Mouse (Mus musculus): ENCODE results near the gene Tspan11. TPM values are rescaled to one million over a fixed set of nuclear protein-coding genes. Genes with fewer than 3 reads are reported as not detected.
A peak's percentile ranks its signal among the peaks of the same experiment; 100 is the strongest.

Gene Tspan11
- polyA plus RNA-seq, 1 experiment: not detected

GRCm38 (mm10) chr6:127870345-127871324, 16.8 kb upstream of the Tspan11 start:
- WGBS: 71% methylated on average over 12 of the region's 12 CpGs
- no peak overlapping the region for H3K27ac ChIP-seq (ENCODE audit: control insufficient read depth, insufficient read depth, low read depth, low read length, poor library complexity)
- no peak overlapping the region for H3K4me3 ChIP-seq (replicated peaks; ENCODE audit: control insufficient read depth, low read depth, low read length)
- TF ChIP-seq POLR2A (IDR thresholded peaks at IDR 0.05; ENCODE audit: borderline replicate concordance, control insufficient read depth, low read depth, low read length) (no peak), CTCF (IDR thresholded peaks at IDR 0.05; ENCODE audit: control insufficient read depth, insufficient read depth, low read length) (no peak)
- no peaks in the 10 kb centered on the region for H3K4me1 ChIP-seq (ENCODE audit: control insufficient read depth, insufficient read depth, low read length)

GRCm38 (mm10) chr6:127871436-127871835, 16.0 kb upstream of the Tspan11 start:
- no peak overlapping the region for H3K4me3 ChIP-seq (replicated peaks; ENCODE audit: control insufficient read depth, low read depth, low read length)
- TF ChIP-seq POLR2A (IDR thresholded peaks at IDR 0.05; ENCODE audit: borderline replicate concordance, control insufficient read depth, low read depth, low read length) (no peak), CTCF (IDR thresholded peaks at IDR 0.05; ENCODE audit: control insufficient read depth, insufficient read depth, low read length) (no peak)
- H3K27ac ChIP-seq (ENCODE audit: control insufficient read depth, insufficient read depth, low read depth, low read length, poor library complexity): no peak overlapping the region
- 84% methylated on average over 6 of the region's 6 CpGs for WGBS
- H3K4me1 ChIP-seq (ENCODE audit: control insufficient read depth, insufficient read depth, low read length): no peaks in the 10 kb centered on the region

- no peak overlapping the region for H3K4me3 ChIP-seq (replicated peaks; ENCODE audit: control insufficient read depth, low read depth, low read length)
- TF ChIP-seq CTCF (IDR thresholded peaks at IDR 0.05; ENCODE audit: control insufficient read depth, insufficient read depth, low read length) (no peak), POLR2A (IDR thresholded peaks at IDR 0.05; ENCODE audit: borderline replicate concordance, control insufficient read depth, low read depth, low read length) (no peak)
- H3K4me1 ChIP-seq (ENCODE audit: control insufficient read depth, insufficient read depth, low read length): no peaks in the 10 kb centered on the region
- WGBS: 81% methylated on average over 8 of the region's 8 CpGs
- no peak overlapping the region for H3K27ac ChIP-seq (ENCODE audit: control insufficient read depth, insufficient read depth, low read depth, low read length, poor library complexity)
Measured at GRCm38 (mm10) chr6:127872581-127872980, 14.8 kb upstream of the Tspan11 start.

GRCm38 (mm10) chr6:127875883-127876282, 11.5 kb upstream of the Tspan11 start:
- TF ChIP-seq POLR2A (IDR thresholded peaks at IDR 0.05; ENCODE audit: borderline replicate concordance, control insufficient read depth, low read depth, low read length) (no peak), CTCF (IDR thresholded peaks at IDR 0.05; ENCODE audit: control insufficient read depth, insufficient read depth, low read length) (no peak)
- Histone ChIP-seq H3K4me1 (ENCODE audit: control insufficient read depth, insufficient read depth, low read length) (no peaks in the 10 kb centered on the region), H3K27ac (ENCODE audit: control insufficient read depth, insufficient read depth, low read depth, low read length, poor library complexity) (no peak overlapping the region), H3K4me3 (replicated peaks; ENCODE audit: control insufficient read depth, low read depth, low read length) (no peak overlapping the region)
- 64% methylated on average over 11 of the region's 11 CpGs for WGBS

GRCm38 (mm10) chr6:127876436-127876835, 11.0 kb upstream of the Tspan11 start:
- H3K4me1 ChIP-seq (ENCODE audit: control insufficient read depth, insufficient read depth, low read length): no peaks in the 10 kb centered on the region

GRCm38 (mm10) chr6:127877026-127877425, 10.4 kb upstream of the Tspan11 start:
- Histone ChIP-seq H3K4me3 (replicated peaks; ENCODE audit: control insufficient read depth, low read depth, low read length) (no peak overlapping the region), H3K27ac (ENCODE audit: control insufficient read depth, insufficient read depth, low read depth, low read length, poor library complexity) (no peak overlapping the region), H3K4me1 (ENCODE audit: control insufficient read depth, insufficient read depth, low read length) (no peaks in the 10 kb centered on the region)
- TF ChIP-seq POLR2A (IDR thresholded peaks at IDR 0.05; ENCODE audit: borderline replicate concordance, control insufficient read depth, low read depth, low read length): no peak
- TF ChIP-seq CTCF (IDR thresholded peaks at IDR 0.05; ENCODE audit: control insufficient read depth, insufficient read depth, low read length): no peak
- WGBS: 89% methylated on average over 12 of the region's 12 CpGs

More at GRCm38 (mm10) chr6:127876436-127876835, 11.0 kb upstream of the Tspan11 start:
- no peak overlapping the region for H3K4me3 ChIP-seq (replicated peaks; ENCODE audit: control insufficient read depth, low read depth, low read length)
- WGBS: 87% methylated on average over 9 of the region's 9 CpGs
- TF ChIP-seq POLR2A (IDR thresholded peaks at IDR 0.05; ENCODE audit: borderline replicate concordance, control insufficient read depth, low read depth, low read length): no peak
- TF ChIP-seq CTCF (IDR thresholded peaks at IDR 0.05; ENCODE audit: control insufficient read depth, insufficient read depth, low read length): no peak
- H3K27ac ChIP-seq (ENCODE audit: control insufficient read depth, insufficient read depth, low read depth, low read length, poor library complexity): no peak overlapping the region

- Histone ChIP-seq H3K4me3 (replicated peaks; ENCODE audit: control insufficient read depth, low read depth, low read length) (no peak overlapping the region), H3K27ac (ENCODE audit: control insufficient read depth, insufficient read depth, low read depth, low read length, poor library complexity) (no peak overlapping the region), H3K4me1 (ENCODE audit: control insufficient read depth, insufficient read depth, low read length) (no peaks in the 10 kb centered on the region)
- WGBS: 87% methylated on average over 6 of the region's 6 CpGs
- TF ChIP-seq CTCF (IDR thresholded peaks at IDR 0.05; ENCODE audit: control insufficient read depth, insufficient read depth, low read length) (peak; percentile 33; the same call in 1 of the 2 replicates), POLR2A (IDR thresholded peaks at IDR 0.05; ENCODE audit: borderline replicate concordance, control insufficient read depth, low read depth, low read length) (no peak)
Measured at GRCm38 (mm10) chr6:127879472-127879871, 7.9 kb upstream of the Tspan11 start.

- H3K4me1 ChIP-seq (ENCODE audit: control insufficient read depth, insufficient read depth, low read length): no peaks in the 10 kb centered on the region
- TF ChIP-seq CTCF (IDR thresholded peaks at IDR 0.05; ENCODE audit: control insufficient read depth, insufficient read depth, low read length): no peak
- no peak for TF ChIP-seq POLR2A (IDR thresholded peaks at IDR 0.05; ENCODE audit: borderline replicate concordance, control insufficient read depth, low read depth, low read length)
- 12% methylated on average over 7 of the region's 7 CpGs for WGBS
Measured at GRCm38 (mm10) chr6:127886916-127887315, 473 bp upstream of the Tspan11 start.

More at GRCm38 (mm10) chr6:127886916-127887315, 473 bp upstream of the Tspan11 start:
- no peak overlapping the region for H3K27ac ChIP-seq (ENCODE audit: control insufficient read depth, insufficient read depth, low read depth, low read length, poor library complexity)
- no peak overlapping the region for H3K4me3 ChIP-seq (replicated peaks; ENCODE audit: control insufficient read depth, low read depth, low read length)

Measured in bone marrow, adult 2 months (tissue).